Comparison of ENCODE assay signal across 8 mouse cellular contexts in genomic region chr11:60108631-60109172, GRCm38 (mm10). TPM values are rescaled to one million over a fixed set of nuclear protein-coding genes. Genes with fewer than 3 reads are reported as not detected.
A peak's percentile ranks its signal among the peaks of the same experiment; 100 is the strongest.
DNase-seq lines count a peak whose midpoint lies in the region; ATAC-seq lines count a peak whose summit lies in the region.

No protein-coding gene starts in this region.

- H3K4me2 ChIP-seq in forebrain, embryonic 12.5 days, result 0 out of 2 replicates have a peak overlapping the region, but pooled peaks have one; percentile 2
- no peak overlapping the region for H3K4me2 ChIP-seq in forebrain, embryonic 11.5 days (ENCODE audit: low read depth, low read length, severe bottlenecking)
- H3K4me2 ChIP-seq in kidney, embryonic 15.5 days, result peak overlapping the region; percentile 74
- H3K4me2 ChIP-seq in neural tube, embryonic 13.5 days, result peak overlapping the region; percentile 92

- peak overlapping the region; percentile 36 for H3K27ac ChIP-seq in forebrain, embryonic 12.5 days
- H3K27ac ChIP-seq in forebrain, embryonic 11.5 days (ENCODE audit: low read depth, low read length), result no peak overlapping the region
- peak overlapping the region; percentile 88 for H3K27ac ChIP-seq in kidney, embryonic 15.5 days
- H3K27ac ChIP-seq in neural tube, embryonic 13.5 days (replicated peaks), result peak overlapping the region; percentile 56

- no peaks in the 10 kb centered on the region for H3K36me3 ChIP-seq in forebrain, embryonic 12.5 days (replicated peaks)
- H3K36me3 ChIP-seq in forebrain, embryonic 11.5 days (ENCODE audit: control insufficient read depth, insufficient read depth, low read length), result no peaks in the 10 kb centered on the region
- no peaks in the 10 kb centered on the region for H3K36me3 ChIP-seq in kidney, embryonic 15.5 days
- H3K36me3 ChIP-seq in neural tube, embryonic 13.5 days, result no peaks in the 10 kb centered on the region

- H3K4me3 ChIP-seq in forebrain, embryonic 12.5 days (replicated peaks), result no peak overlapping the region
- H3K4me3 ChIP-seq in forebrain, embryonic 11.5 days (ENCODE audit: low read depth, low read length), result no peak overlapping the region
- H3K4me3 ChIP-seq in kidney, embryonic 15.5 days (replicated peaks), result no peak overlapping the region
- no peak overlapping the region for H3K4me3 ChIP-seq in neural tube, embryonic 13.5 days

- peaks cover 63% of the 10 kb centered on the region for H3K4me1 ChIP-seq in forebrain, embryonic 12.5 days
- peaks cover 28% of the 10 kb centered on the region for H3K4me1 ChIP-seq in forebrain, embryonic 11.5 days (replicated peaks; ENCODE audit: control insufficient read depth, insufficient read depth, low read length)
- peaks cover 76% of the 10 kb centered on the region for H3K4me1 ChIP-seq in kidney, embryonic 15.5 days
- H3K4me1 ChIP-seq in neural tube, embryonic 13.5 days (replicated peaks), result peaks cover 74% of the 10 kb centered on the region

- 55% methylated on average over 5 of the region's 5 CpGs for WGBS in forebrain, embryonic 12.5 days
- 62% methylated on average over 5 of the region's 5 CpGs for WGBS in forebrain, embryonic 11.5 days
- 15% methylated on average over 5 of the region's 5 CpGs for WGBS in kidney, embryonic 15.5 days
- WGBS in neural tube, embryonic 13.5 days, result 47% methylated on average over 5 of the region's 5 CpGs

- H3K9me3 ChIP-seq in forebrain, embryonic 12.5 days, result no peaks in the 10 kb centered on the region
- H3K9me3 ChIP-seq in forebrain, embryonic 11.5 days (ENCODE audit: control insufficient read depth, low read length), result no peaks in the 10 kb centered on the region
- no peaks in the 10 kb centered on the region for H3K9me3 ChIP-seq in kidney, embryonic 15.5 days (replicated peaks)
- H3K9me3 ChIP-seq in neural tube, embryonic 13.5 days, result no peaks in the 10 kb centered on the region

- peak overlapping the region; percentile 29; the same call in 1 of the 2 replicates for H3K9ac ChIP-seq in forebrain, embryonic 12.5 days
- no peak overlapping the region for H3K9ac ChIP-seq in forebrain, embryonic 11.5 days (ENCODE audit: low read length)
- no peak overlapping the region for H3K9ac ChIP-seq in kidney, embryonic 15.5 days
- H3K9ac ChIP-seq in neural tube, embryonic 13.5 days, result peak overlapping the region; percentile 51

- ATAC-seq in forebrain, embryonic 12.5 days (ENCODE audit: low FRiP score), result no peak
- ATAC-seq in forebrain, embryonic 11.5 days (replicated peaks; ENCODE audit: low FRiP score), result no peak
- ATAC-seq in common myeloid progenitor, adult 5-6 weeks (replicated peaks; ENCODE audit: low read depth, poor library complexity, severe bottlenecking), result peak; percentile 26; the same call in 1 of the 2 replicates
- ATAC-seq in kidney, embryonic 15.5 days (replicated peaks; ENCODE audit: low FRiP score), result 0 out of 2 replicates have a peak, but pooled peaks have one; percentile 10
- ATAC-seq in neural tube, embryonic 13.5 days (ENCODE audit: low read depth), result no peak

- H3K27me3 ChIP-seq in forebrain, embryonic 12.5 days, result no peaks in the 10 kb centered on the region
- H3K27me3 ChIP-seq in forebrain, embryonic 11.5 days (ENCODE audit: control insufficient read depth, insufficient read depth, low read length), result no peaks in the 10 kb centered on the region
- H3K27me3 ChIP-seq in kidney, embryonic 15.5 days, result no peaks in the 10 kb centered on the region
- no peaks in the 10 kb centered on the region for H3K27me3 ChIP-seq in neural tube, embryonic 13.5 days

- DNase-seq in forebrain, embryonic 11.5 days (ENCODE audit: low spot score), result no peak
- peak; percentile 63 for DNase-seq in 3T3-L1 (ENCODE audit: low read depth, low spot score)
- DNase-seq in right cerebral cortex, postnatal 4 days, result no peak
- DNase-seq in frontal cortex, postnatal 10 days (ENCODE audit: low spot score in 2 of 2), result no peak

RNA-seq across cellular contexts. Expression of gene Rai1, which starts 3.9 kb away (rescaled TPM):
- 34.2 and 35.1 TPM in 2 replicates for polyA plus RNA-seq in forebrain, embryonic 12.5 days (2016; fragmentation: Nextera tagmentation; extraction: Ambion mirVana)
- polyA plus RNA-seq in forebrain, embryonic 11.5 days (2014; fragmentation: Nextera tagmentation; extraction: Ambion mirVana), result 28.5 and 36.4 TPM in 2 replicates
- 15.5 and 21.1 TPM in 2 replicates for total RNA-seq in common myeloid progenitor, adult 5-6 weeks (2017)
- polyA plus RNA-seq in kidney, embryonic 15.5 days (2015; fragmentation: Nextera tagmentation; extraction: Ambion mirVana), result 21.4 and 23.4 TPM in 2 replicates
- polyA plus RNA-seq in neural tube, embryonic 13.5 days (2015; fragmentation: Nextera tagmentation; extraction: Ambion mirVana), result 29.9 and 30.0 TPM in 2 replicates

Comparison
In these comparisons a context has a peak if more than half of its experiments do, and no peak if none do; other contexts are left out.
1. H3K9ac ChIP-seq: peak in forebrain, embryonic 12.5 days (single experiment) and neural tube, embryonic 13.5 days (single experiment); none in forebrain, embryonic 11.5 days (single experiment) and kidney, embryonic 15.5 days (single experiment).
2. ATAC-seq: peak in common myeloid progenitor, adult 5-6 weeks (single experiment) and kidney, embryonic 15.5 days (single experiment); none in forebrain, embryonic 12.5 days (single experiment), forebrain, embryonic 11.5 days (single experiment) and neural tube, embryonic 13.5 days (single experiment).